Mouse (Mus musculus) small intestine, adult 2 months (tissue): ENCODE results near the gene Adamtsl3. TPM values are rescaled to one million over a fixed set of nuclear protein-coding genes. Genes with fewer than 3 reads are reported as not detected.

Source experiments
- H3K27ac ChIP-seq: fragments of 200-500 bp; 2 replicates; pipeline ENCODE4 v1.5.1; 2012; ENCODE audit warnings: low read depth, low read length, control low read depth, inconsistent platforms; ENCODE audit not compliant: insufficient read depth
- H3K27me3 ChIP-seq: fragments of 200-500 bp; 2 replicates; pipeline ENCODE4 v1.6.1; 2012; ENCODE audit warnings: mild to moderate bottlenecking, moderate library complexity, low read length, inconsistent platforms; ENCODE audit not compliant: control insufficient read depth, insufficient read depth
- H3K36me3 ChIP-seq: fragments of 200-500 bp; 2 replicates; pipeline ENCODE4 v1.6.1; 2012; ENCODE audit warnings: mild to moderate bottlenecking, low read length, control low read depth, inconsistent platforms; ENCODE audit not compliant: control insufficient read depth, insufficient read depth
- H3K4me1 ChIP-seq: fragments of 200-500 bp; 2 replicates; pipeline ENCODE4 v1.6.1; 2012; ENCODE audit warnings: low read length, inconsistent platforms, mixed read lengths; ENCODE audit not compliant: control insufficient read depth, insufficient read depth, insufficient read length
- H3K4me3 ChIP-seq: fragments of 200-500 bp; 2 replicates; pipeline ENCODE4 v1.5.1; 2012; ENCODE audit warnings: low read depth, mild to moderate bottlenecking, control low read depth, inconsistent platforms, low read length, moderate library complexity
- CTCF ChIP-seq: fragments of 200-500 bp; IDR thresholded peaks from 2 replicates; pipeline ENCODE4 v1.5.1; 2012; ENCODE audit warnings: low read depth, mild to moderate bottlenecking, control low read depth, inconsistent platforms, low read length, moderate library complexity, mixed read lengths; ENCODE audit not compliant: insufficient replicate concordance, insufficient read length; ENCODE audit errors: extremely low read depth
- POLR2A ChIP-seq: fragments of 200-500 bp; IDR thresholded peaks from 2 replicates; pipeline ENCODE4 v1.6.1; 2012; ENCODE audit warnings: low read depth, mild to moderate bottlenecking, control low read depth, inconsistent platforms, low read length, moderate library complexity
- WGBS: fragments of 180-500 bp; shearing (Covaris S2); methylation state at CpG from one replicate; pipeline ENCODE4 v1.1.7; 2018; 5-methylcytosine and 5-hydroxymethylcytosine counted together
- polyA plus RNA-seq: library from polyadenylated mRNA; depleted of rRNA; stranded (reverse); fragments of >200 nt; gene quantifications from 2 replicates; pipeline ENCODE4 v1.2.3, GENCODE M21; 2012

Gene Adamtsl3
- polyA plus RNA-seq, 1 experiment, result 1.2 TPM

- Histone ChIP-seq H3K4me1 (no peaks in the 10 kb centered on the region), H3K27ac (no peak overlapping the region), H3K27me3 (no peaks in the 10 kb centered on the region), H3K4me3 (no peak overlapping the region), H3K36me3 (no peaks in the 10 kb centered on the region)
- 76% methylated on average over 5 of the region's 5 CpGs for WGBS
- TF ChIP-seq POLR2A (no peak), CTCF (no peak)
These were observed 220.3 kb downstream of the Adamtsl3 start for GRCm38 (mm10) chr7:82555803-82556202.

DNA sequence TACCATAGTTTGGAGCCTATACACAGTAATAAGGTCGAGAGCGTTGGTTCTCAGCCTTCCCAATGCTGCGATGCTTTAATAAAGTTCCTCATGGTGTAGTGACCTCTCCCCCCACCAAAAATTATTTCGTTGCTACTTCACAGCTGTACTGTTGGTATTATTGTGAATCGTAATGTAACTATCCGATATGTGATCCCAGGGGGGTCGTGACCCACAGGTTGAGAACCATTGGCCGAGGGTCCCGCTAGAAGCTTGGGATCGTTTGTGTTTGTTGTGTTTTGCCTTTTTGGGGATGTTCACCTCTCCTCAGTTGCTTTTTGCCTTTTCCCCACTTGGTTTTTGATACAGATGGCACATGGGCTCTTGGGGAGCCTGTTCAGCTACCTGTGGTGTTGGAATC is 220.9 kb downstream of the Adamtsl3 start:
- H3K27ac ChIP-seq, result no peak overlapping the region
- TF ChIP-seq POLR2A (no peak), CTCF (no peak)
- WGBS, result 87% methylated on average over 10 of the region's 10 CpGs
- no peaks in the 10 kb centered on the region for H3K36me3 ChIP-seq
- no peaks in the 10 kb centered on the region for H3K4me1 ChIP-seq
- H3K4me3 ChIP-seq, result no peak overlapping the region
- H3K27me3 ChIP-seq, result no peaks in the 10 kb centered on the region

- no peaks in the 10 kb centered on the region for H3K36me3 ChIP-seq
- WGBS, result 78% methylated on average over 11 of the region's 11 CpGs
- TF ChIP-seq POLR2A, result no peak
- no peak for TF ChIP-seq CTCF
These were observed 221.6 kb downstream of the Adamtsl3 start for GRCm38 (mm10) chr7:82557111-82557510.

DNA sequence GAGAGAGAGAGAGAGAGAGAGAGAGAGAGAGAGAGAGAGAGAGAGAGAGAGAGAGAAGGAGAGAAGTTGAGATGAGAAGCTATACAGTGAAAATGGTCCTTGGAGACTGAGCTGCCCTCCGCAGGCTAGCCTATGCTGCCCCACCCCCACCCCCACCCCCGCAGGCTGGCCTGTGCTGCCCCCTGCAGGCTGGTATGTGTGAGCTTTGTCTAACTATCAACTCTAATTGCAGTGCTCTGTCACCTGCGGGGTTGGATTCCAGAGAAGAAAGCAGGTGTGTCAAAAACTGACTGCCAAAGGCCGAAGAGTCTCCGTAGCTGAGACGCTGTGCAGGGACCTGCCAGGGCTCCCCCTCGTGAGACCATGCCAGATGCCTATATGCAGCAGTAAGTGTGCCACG is 231.2 kb downstream of the Adamtsl3 start:
- H3K36me3 ChIP-seq, result no peaks in the 10 kb centered on the region
- H3K27me3 ChIP-seq, result no peaks in the 10 kb centered on the region
- WGBS, result 36% methylated on average over 8 of the region's 8 CpGs
- no peaks in the 10 kb centered on the region for H3K4me1 ChIP-seq
- TF ChIP-seq POLR2A (no peak), CTCF (no peak)
- no peak overlapping the region for H3K4me3 ChIP-seq
- no peak overlapping the region for H3K27ac ChIP-seq

More at GRCm38 (mm10) chr7:82557111-82557510, 221.6 kb downstream of the Adamtsl3 start:
- no peaks in the 10 kb centered on the region for H3K27me3 ChIP-seq
- H3K4me1 ChIP-seq, result no peaks in the 10 kb centered on the region
- H3K4me3 ChIP-seq, result no peak overlapping the region
- no peak overlapping the region for H3K27ac ChIP-seq

DNA sequence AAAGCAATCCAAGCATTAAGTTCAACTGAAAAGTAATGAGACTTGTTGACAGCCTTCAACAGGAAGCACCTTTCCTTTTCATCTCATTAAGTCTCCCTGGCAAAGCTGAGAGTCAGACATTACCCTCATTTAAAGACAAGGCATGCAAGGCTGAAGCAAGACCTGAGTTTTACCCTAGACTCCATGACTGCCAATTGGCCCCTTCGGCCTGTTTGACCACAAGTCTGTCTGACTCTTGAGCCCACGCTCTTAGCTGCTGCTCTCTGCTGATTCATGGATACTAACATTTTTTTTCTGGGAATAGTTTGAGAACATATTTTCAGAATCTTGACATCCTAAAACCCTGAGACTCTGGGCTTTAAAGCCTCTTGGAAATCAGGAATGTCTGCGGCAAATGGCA is 232.3 kb downstream of the Adamtsl3 start:
- Histone ChIP-seq H3K4me1 (no peaks in the 10 kb centered on the region), H3K27me3 (no peaks in the 10 kb centered on the region), H3K27ac (no peak overlapping the region), H3K36me3 (no peaks in the 10 kb centered on the region), H3K4me3 (no peak overlapping the region)
- no peak for TF ChIP-seq POLR2A
- TF ChIP-seq CTCF, result no peak
- 74% methylated on average over 3 of the region's 3 CpGs for WGBS

GRCm38 (mm10) chr7:82572981-82573380 is 237.5 kb downstream of the Adamtsl3 start:
- no peak overlapping the region for H3K4me3 ChIP-seq
- TF ChIP-seq CTCF, result no peak
- TF ChIP-seq POLR2A, result no peak
- H3K4me1 ChIP-seq, result no peaks in the 10 kb centered on the region
- no peaks in the 10 kb centered on the region for H3K36me3 ChIP-seq
- no peaks in the 10 kb centered on the region for H3K27me3 ChIP-seq
- WGBS, result 30% methylated on average over 1 of the region's 1 CpGs
- H3K27ac ChIP-seq, result no peak overlapping the region

DNA sequence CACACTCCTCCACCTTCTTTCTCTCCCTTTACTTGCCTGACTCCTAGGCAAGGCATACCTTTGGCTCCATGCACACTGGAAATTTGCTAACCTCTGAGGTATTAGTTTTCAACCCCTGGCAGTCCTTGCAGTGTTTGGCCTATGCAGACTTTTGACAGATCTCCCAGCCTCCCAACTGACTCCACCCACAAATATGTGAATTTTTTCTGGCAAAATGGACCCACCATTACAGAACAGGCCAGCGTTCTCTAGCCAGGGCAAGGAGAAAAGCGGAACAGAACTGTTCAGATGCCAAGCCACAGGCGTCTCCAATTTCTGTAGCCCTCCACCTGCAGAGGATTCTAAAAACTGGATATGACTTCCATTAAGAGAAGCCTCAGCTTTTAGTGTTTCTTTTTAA is 244.5 kb downstream of the Adamtsl3 start:
- Histone ChIP-seq H3K27ac (no peak overlapping the region), H3K27me3 (no peaks in the 10 kb centered on the region), H3K4me1 (no peaks in the 10 kb centered on the region), H3K36me3 (no peaks in the 10 kb centered on the region), H3K4me3 (no peak overlapping the region)
- TF ChIP-seq CTCF (no peak), POLR2A (no peak)
- WGBS, result 85% methylated on average over 3 of the region's 3 CpGs

- no peaks in the 10 kb centered on the region for H3K4me1 ChIP-seq
- TF ChIP-seq POLR2A (no peak), CTCF (no peak)
- H3K4me3 ChIP-seq, result no peak overlapping the region
- H3K27ac ChIP-seq, result no peak overlapping the region
- WGBS, result 55% methylated on average over 5 of the region's 5 CpGs
- H3K27me3 ChIP-seq, result no peaks in the 10 kb centered on the region
- no peaks in the 10 kb centered on the region for H3K36me3 ChIP-seq
These were observed 246.3 kb downstream of the Adamtsl3 start for GRCm38 (mm10) chr7:82581802-82582201.
